Mouse (Mus musculus) cerebellum, postnatal 25 days (tissue): Measurements from ENCODE around the gene Csmd2.
A peak's percentile ranks its signal among the peaks of the same experiment; 100 is the strongest.
"Not testable (repeated sequence)": the region's sequence is repeated elsewhere in the genome, so short reads cannot be mapped to it uniquely, and the experiment has no call there.

Source experiments
- DNase-seq, 2 experiments: peaks; one replicate each; pipeline ENCODE4 v3.0.0; 2021; ENCODE audit warnings: mixed read lengths in 2 of 2

Csmd2 gene

DNA sequence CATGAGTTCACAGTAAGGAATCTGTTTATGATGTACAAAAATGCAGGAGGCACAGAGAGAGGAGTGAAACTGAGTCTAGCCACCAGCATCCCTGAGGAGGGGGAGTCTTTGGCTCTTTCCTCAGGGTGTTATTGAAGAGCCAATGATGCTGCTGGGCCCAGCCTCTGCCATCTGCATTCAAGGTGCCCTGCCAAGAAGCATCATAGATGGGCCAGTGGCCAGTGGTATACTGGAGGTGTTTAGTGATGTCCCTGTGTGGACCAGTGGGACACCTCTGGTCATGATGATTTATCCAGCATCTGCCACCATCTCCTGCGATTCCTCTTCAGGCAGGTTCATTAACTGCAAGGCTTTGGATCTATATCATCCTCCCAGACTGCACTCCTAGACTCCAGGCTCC lies 61.1 kb downstream of the Csmd2 start:
- DNase-seq = peak in 1 of 2 experiments; percentile 31

DNA sequence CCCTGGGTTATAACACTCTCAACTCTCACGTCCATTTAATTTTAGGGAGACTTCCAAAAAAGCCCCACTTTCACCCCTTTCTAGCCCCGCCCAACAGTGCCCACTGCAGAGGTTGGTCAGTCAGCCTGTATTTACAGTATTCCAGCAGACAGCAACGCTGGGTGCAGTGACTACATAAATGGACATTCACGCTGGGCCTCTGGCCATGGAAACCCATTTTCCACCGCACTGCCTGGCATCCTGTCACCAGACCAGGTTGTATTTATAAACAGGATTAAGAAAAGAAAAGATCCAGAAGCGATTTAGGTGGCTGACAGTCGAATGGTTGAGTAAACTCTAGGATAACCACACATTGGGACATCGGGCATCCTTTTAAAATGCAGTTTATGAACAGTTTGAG lies 65.0 kb downstream of the Csmd2 start:
- DNase-seq = peak; percentile 29 to 49

DNA sequence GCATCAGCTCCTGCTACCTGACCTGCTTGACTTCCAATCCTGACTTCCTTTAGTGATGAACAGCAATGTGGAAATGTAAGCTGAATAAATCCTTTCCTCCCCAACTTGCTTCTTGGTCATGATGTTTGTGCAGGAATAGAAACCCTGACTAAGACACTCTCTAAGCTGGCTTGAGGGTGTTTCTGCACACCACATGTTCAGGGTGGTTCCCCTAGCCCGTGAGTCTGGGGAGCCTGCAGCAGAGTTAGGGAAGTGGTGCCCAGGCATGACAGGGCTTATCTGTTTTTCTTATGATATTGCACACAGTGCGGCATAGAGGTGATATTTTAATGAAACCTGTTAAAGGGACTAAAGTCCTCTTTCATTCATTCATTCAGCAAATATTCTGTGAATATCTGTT lies 73.6 kb downstream of the Csmd2 start:
- DNase-seq = not testable (repeated sequence)

DNA sequence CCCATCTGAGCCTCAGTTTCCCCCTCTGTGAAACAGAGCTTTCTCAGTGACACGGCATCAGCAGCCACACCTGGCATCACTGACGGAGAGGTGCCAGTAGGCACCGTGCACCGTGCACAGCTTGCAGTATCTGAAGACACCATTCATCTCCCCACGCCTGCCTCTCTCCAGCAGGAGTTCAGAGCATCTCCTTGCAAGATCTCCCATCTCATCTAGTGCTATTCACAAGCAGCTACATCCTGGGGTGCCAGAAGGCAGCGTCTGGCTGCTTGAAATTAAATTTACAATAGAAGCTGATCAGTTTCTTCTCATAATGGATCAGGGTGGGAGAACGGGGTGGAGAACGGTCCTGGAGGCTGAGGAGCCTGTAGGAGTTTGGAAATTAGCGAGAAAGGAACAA lies 79.5 kb downstream of the Csmd2 start:
- DNase-seq = no peak

DNA sequence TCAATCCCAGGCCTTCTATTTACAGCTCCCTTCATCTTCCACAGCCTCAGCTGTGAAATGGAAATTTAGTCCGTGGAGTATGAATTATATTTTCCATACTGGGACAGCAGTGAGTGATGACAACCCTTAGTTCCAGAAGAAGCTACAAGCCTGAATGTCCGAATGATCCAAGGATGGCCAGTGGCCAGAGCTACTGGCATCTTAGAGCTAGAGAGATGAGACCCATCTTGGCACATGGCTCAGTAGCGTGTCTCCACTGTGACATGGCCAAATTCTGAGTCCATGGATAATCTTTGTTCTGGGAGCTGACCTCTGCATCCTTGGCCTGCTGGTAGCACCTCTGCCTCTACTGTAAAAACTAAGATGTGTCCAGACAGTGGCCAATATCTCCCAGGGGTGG lies 96.8 kb downstream of the Csmd2 start:
- DNase-seq = no peak

DNA sequence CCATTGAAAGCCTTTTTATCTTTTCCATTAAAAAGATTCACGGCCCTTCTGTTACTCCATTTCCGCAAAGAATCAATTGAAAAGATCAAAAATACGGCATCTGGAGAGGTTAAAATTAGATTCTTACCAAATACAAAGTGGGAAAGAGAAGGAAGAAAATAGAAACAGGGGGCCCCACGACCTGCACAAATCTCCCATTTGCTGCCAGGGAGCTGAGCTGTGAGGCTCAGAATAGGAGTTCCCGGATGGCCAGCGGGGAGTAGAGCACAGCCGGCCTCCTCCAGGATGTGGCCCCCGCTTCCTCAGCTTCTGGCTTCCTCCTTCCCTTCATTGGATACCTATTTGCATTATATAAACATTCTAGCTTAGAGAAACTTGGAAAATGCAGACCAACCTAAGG lies 97.4 kb downstream of the Csmd2 start:
- DNase-seq = no peak

DNA sequence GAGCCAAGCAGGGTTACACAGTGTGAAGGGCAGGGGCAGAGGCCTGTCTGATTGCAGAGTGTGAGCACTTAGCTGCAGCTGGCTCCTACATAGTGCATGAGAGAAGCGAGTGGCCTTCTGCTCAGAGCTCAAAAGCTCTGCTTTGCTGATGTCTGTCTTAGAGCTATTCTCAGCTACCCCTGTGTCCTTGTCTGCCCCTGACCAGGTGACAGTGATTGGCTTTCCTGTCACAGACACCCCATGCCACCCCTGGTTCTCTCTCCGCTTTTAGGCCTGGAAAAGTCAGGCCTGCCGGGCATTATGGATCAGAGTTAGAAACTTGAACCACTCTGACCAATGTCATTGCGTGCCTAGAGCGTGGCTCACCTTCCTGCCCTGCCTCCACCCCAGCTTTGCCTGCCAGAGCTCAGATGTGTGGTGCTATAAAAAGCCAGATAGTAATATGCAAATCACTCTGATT lies 99.5 kb downstream of the Csmd2 start:
- no peak for DNase-seq

DNA sequence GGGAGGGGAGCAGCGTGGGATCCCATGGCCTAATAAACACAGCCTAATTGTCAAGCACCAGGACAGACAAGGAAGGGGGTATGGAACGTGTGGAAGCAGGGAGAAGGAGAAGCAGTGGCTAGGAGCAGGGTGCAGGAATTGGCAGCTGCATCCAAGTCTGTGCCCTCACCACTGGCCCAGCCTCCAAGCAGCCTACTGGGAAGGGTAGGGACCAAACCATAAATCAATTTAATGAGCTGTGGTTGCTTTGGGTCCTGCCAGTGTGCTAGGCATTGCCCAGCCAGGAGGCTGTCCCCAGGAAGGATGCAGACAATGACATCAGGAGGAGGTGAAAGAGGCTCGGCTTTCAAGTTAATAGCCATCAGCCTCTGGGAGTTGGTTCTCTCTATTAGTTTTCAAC lies 100.0 kb downstream of the Csmd2 start:
- no peak for DNase-seq

DNA sequence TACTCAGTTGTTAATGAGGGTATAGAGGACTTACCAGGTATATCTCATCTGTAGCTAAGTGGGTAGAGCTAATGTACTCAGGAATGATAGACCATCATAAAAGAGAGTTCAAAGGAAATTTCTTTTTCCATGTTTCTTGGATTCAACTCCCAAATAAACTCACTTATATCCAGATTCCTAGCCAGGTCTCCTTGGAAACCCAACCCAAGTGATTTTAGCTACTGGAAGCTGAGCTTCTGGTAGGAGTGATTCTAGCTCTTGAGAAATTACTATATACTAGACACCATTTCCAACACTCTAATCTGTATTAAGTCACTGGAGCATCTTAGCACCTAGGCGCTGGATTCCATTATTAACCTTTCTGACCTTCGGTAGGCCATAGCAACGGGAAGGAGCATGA lies 100.6 kb downstream of the Csmd2 start:
- no peak for DNase-seq

DNA sequence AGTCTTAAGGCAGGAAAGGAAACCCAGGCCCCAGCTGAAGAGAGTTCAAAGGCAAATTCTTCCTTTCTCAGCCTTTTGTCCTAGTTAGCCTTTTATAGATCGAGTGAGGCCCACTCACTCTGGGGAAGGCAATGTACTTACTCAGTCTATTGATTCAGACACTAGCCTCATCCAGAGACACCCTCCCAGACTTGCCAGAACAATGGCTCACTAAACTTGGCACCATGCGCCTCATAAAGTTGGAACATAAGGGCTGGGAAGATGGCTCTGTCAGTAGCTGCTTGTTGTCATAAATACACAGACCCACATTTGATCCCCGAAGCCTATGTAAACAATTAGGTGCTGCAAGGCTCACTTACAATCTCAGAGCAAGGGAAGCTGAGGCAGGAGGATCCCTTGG lies 104.3 kb downstream of the Csmd2 start:
- DNase-seq = no peak

DNA sequence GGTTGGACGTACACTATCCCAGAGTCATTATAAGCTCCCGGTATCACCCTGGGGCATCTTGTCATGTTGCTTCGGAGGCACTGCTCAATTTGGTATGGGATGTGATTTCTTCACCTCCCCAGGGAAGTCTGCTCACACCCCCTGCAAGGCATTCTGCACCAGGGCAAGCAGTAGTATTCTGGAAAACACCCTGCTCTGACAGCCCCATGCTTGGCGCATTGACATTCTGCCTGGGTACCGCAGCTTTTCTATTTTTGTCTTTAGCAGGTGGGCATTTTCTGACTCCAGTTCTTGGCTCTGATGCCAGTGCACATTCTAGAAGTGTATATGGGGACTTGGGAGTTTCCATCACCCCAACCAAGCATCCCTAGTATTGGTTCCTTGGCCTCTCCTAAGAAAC lies 111.9 kb downstream of the Csmd2 start:
- DNase-seq = no peak

DNA sequence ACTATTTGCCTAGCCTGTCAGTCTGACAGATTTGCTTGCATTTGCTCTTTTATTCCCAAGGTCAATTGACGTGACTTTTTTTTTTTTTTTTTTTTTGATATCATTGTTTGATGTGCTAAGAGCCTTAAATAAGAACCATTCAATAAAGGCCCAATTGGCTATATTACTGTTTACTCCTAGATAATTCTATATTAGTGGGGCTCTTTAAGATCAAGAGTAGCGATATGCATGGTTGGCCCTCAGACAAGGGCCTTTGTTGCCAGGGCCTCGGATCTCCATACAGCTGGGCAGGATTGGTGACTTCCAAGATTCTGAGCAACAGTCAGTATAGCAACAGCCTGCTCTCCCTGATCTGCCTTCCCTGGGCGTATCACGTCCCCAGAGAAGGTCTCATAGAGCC lies 112.9 kb downstream of the Csmd2 start:
- DNase-seq = no peak

DNA sequence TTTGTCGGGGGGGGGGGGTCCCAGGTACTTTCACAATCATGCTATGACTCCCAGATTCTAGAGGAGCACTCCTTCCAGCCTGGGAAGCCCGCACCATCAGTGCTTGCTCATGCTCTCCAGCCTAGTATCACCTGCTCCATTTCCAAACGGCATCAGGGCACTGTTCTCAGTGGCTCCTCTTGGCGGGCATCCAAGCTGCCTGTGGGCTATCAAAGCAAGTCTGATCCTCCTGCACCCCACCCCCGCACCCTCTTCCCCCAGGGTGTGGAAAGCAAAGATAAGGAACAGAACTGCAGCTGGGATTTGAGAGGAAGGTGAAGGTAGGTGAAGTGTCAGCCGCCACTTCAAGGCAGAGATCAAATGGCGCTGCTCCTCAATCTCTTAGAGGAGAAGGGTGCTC lies 128.7 kb downstream of the Csmd2 start:
- peak in 1 of 2 experiments; percentile 48 for DNase-seq

DNA sequence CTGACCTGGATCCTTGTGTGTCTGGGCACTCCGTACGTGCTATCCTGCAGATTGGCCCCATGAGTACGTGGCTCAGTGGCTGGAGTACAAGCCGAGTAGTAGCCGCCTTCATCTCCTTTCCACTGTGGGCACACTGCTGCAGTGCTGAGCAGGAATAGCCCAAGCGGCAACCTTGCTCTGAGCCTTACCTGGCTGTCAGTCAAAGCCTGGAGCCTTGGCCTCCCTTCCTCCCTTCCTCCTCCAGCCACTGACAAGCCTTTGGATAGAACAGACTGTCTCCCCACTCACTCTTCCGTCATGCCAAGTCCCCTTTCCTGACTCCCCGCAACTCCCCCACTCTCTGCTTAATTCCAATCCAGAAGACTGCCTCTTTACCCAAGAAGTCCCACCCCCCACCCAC lies 135.6 kb downstream of the Csmd2 start:
- DNase-seq = no peak

DNA sequence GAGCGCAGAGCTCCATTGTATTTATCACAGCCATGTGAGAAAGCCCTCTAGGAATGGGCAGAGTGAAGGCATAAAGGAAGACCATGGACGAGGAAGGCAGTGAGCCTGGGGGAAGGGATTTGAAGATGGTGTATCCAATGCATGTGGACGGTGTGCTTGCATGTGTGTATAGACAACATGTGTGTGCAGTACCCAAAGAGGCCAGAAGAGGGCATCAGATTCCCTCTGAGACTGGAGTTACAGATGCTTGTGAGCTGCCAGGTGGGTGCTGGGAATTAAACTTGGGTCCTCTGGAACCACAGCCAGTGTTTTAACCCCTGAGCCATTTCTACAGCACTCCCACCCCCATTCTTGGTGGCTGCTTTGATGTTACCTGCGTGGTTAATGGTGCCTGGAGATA lies 137.1 kb downstream of the Csmd2 start:
- no peak for DNase-seq

DNA sequence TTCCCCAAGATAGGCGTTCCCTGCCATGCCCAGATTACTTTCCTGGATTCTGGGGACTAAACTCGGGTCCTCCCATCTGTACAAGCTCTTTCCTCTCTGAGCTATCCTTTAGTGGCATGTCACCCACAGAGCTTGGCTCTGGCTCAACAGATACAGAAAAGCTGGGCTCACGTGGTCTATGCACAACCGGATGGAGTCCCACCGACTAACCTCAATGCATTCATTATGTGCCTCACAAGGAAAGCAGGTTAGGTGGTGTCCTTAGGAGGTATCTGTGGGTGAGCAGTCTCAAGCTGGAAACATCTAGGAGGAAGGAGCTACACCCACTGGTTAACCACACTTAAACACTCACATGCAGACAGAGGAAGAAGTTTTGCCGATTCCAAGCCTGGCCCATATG lies 140.9 kb downstream of the Csmd2 start:
- DNase-seq = no peak

DNA sequence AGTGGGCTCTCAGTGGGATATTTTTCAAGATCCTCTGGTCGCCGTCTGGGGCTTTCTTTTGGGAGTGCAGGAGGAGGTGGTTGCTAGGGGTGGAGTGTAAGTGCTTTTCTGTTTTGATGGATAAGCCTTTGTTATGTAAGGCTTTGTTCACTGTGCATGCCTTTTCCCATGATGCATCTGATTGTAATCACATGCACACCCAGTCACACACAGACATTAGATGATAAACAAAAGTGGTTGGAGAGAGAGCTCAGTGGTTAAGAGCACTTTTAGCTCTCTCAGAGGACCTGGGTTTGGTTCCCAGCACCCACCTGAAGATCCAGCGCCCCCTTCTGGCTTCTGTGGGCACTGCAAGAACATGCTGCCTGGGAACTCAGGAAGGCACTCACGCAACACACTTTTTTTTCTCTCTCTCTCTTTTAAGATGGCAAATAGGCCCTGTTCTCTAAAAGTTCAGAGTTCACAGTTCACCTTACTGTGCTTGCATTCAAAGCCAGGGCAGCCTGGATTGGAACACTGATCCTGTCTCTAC lies 143.0 kb downstream of the Csmd2 start:
- no peak for DNase-seq

DNA sequence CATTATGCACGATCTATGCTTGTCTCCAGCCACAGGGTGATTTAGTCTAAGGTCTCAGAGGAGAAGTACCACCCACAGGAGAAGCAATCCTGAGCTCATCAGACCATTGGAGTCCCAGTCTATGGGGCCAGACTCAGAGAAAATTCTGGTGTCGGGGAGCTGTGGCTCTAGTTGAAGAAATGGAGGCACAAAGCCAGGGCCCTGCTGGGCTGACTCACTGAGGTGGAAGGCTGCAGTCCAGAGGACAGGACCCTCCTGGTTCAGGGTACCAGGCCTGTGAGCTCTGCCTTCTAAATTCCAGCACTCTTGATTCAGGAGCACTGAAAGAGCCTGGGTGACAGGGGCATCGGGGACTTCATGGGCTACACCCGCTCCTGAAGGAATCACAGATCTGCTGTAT lies 144.0 kb downstream of the Csmd2 start:
- DNase-seq = peak in 1 of 2 experiments; percentile 60

DNA sequence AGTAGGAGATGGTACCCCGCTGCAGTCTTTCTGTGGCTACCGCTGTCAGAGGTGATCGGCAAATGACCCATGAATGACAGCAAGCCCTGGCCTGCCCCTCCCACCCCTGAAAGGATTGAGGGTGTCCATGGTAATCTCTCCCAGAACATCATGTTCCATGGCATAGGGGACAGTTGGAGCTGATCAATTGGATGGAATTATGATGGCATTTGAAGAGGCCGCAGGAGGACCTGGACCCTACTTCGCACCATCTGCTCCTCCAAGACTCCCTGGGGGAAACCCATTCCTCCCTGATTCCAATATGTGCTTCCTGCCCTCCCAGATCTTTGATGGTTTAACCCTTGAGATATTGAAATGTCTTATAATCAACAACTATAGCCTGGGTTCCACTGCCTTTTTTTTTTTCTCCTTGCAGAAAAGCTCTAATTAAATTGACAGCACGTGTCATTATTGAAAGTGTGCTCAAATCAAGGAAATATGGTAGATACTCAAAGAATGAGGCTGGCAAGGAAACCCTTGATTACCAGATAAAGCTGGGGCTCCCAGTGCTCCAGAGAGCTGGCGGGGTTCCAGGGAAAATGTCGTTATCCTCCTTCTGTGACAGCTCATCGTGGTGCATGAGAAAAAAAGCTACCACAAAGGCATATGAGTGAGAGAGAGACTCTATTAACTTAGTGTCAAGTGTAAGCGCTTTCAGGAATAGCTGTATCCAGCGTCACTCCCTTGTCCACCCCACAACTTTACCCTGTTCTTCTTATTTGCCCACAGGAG lies 145.4 kb downstream of the Csmd2 start:
- DNase-seq = peak in 1 of 2 experiments; percentile 66

DNA sequence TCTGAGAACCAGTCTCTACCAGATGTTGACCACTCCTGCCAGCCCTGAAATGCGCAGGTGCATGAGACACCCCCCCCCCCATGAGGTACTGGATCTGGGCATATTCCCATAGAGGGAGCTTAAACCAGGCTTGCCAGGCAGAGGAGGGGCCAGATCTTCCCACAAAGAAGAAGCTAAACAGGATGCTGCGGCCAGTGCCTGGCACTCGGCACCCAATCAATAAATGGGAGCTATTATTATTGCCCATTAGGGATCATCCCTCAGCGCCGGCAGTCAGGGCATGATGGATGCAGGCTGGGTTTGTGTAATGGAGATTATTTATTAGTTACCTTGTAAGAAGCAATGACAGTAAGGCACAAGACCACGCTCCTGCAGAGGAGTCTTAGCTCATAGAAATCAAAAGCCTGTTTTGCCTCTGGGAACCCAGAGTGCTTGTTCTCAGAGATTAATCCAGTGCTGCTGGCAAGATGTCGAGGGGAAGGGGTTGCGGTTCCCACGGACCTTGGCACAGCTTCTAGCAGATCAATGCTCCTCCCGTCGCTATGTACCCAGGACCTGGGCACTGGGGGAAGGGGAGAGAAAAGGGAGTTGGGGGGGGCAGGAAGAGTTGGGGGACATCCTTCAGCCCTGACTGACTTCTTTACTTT lies 146.8 kb downstream of the Csmd2 start:
- no peak for DNase-seq

DNA sequence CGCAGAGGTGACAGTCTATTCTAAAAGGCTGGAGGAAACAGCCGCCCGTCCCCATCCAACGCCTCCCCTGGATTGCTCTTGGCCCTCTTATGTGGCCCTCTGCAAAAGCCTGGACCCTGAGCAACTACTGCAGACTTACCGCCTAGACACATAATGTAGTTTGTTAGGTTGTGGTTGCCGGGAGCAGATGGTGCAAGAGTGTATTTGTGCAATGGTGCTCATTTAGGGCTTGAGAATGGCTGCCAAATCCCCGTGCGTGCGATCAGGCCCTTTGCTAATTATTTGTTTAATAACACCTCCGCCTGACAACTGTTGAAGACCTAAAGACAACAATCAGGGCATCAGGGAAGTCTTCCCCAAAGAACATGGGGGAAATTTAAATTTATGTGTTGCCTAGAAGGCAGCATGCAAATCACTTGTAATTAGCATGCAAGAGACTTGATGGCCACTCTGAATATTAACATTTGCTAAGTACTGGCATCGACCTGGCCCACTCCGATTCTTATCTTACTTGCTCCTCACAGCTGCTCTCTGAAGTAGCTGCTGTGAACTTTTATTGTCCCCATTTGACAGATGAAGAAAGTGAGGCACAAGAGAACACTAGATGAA lies 147.5 kb downstream of the Csmd2 start:
- peak in 1 of 2 experiments; percentile 44 for DNase-seq

DNA sequence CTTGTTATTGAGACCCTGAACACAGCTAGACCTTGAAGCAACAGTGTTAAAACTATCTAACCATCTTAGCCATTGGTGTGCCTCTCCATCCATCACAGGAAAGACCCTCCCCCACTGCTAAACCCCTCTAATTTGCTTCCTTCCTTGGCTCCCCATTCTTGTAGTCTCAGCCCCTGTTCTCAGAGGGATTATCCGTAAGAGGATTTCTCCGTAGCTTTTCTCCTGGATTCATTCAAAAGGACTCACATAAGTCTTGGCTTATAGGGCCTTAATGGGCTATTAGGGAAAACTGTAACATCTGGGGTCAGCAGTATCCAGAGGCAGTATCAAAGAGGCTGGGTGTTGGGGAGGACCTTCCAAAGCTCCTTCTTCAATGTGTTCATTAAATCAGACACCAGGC lies 152.3 kb downstream of the Csmd2 start:
- no peak for DNase-seq

DNA sequence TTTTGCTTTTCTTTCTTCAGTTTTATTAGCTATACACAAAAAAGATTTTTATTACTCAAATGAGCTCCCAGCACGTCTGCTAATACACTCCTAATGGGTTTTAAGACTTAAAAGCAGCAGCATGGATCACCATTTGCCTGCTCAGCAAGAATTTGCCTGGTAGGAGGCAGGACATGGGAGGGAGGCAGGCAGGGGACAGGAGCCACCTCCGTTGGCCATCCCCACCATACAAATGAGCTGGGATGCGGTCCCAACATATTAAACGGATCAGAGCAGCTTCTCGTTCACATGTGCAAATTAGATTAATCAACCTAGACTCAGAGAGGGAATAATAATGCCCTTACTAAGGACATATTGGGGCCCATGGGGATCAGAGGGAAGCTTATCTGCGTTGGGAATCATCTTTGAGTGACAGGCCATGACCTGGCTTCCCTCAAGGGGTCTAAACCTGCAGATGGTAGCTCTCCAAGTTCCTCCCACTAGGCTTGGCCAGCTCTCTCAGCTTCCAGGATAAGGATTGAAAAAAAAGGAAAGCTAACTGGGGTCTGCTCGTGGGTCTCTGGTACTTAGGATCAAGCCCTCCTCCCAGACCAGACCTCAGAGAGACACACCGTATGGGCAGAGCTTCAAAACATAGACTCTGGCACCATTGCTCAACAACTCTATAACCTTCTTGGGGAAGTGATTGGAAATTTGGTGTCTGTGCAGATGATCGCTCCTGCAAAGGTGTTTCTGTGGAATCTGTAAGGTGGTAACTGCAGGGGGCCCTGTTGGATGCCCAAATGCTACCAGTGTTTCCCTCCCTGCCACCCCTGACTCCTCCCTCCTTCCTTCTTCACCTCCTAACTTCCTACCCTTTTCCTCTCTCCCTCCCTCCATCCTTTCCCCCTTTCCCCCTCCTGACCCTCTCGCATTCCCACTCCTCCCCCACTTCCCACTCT lies 153.8 kb downstream of the Csmd2 start:
- no peak for DNase-seq
